Mouse (Mus musculus) embryo, embryonic 9.5 days (tissue): Measurements from ENCODE around the gene Hes3.
A peak's percentile ranks its signal among the peaks of the same experiment; 100 is the strongest.

Source experiments
- DNase-seq: peaks from one replicate; pipeline ENCODE4 v3.0.0-alpha.2; 2017; ENCODE audit errors: extremely low spot score

Gene Hes3

GRCm38 (mm10) chr4:152291562-152291961 is at the start of gene Hes3:
Gene Hes3, minus strand, starts transcription at chr4:152291662.
- DNase-seq, result no peak

GRCm38 (mm10) chr4:152340584-152341284 is 49.3 kb upstream of the Hes3 start:
- peak; percentile 52 for DNase-seq

- no peak for DNase-seq
Observed at GRCm38 (mm10) chr4:152339293-152339790, 47.9 kb upstream of the Hes3 start.

GRCm38 (mm10) chr4:152338419-152339292 is 47.2 kb upstream of the Hes3 start, which contains the start of gene Chd5:
Gene Chd5, plus strand, starts transcription at chr4:152338651.
- no peak for DNase-seq

- DNase-seq, result no peak
Observed at GRCm38 (mm10) chr4:152337772-152338171, 46.3 kb upstream of the Hes3 start.

DNA sequence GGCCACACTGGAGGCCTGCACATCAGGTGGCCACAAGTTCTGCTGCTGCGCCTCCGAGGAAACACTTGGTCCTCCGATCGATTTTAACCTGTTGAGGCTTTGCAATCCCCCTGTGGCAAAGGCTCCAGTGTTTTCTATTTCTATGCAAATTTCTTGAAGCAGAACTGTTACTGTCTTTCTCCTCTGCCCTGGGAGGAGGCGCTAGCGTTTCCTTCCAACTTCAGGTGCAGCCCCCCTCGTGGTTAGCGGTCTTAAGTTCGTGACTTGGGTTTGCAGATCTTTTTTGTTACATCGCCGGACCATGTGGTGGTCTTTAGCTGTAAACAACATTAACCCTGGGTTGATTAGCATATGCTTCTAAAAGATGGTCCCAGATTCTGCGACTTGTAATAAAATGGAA is 42.1 kb upstream of the Hes3 start:
- no peak for DNase-seq

DNA sequence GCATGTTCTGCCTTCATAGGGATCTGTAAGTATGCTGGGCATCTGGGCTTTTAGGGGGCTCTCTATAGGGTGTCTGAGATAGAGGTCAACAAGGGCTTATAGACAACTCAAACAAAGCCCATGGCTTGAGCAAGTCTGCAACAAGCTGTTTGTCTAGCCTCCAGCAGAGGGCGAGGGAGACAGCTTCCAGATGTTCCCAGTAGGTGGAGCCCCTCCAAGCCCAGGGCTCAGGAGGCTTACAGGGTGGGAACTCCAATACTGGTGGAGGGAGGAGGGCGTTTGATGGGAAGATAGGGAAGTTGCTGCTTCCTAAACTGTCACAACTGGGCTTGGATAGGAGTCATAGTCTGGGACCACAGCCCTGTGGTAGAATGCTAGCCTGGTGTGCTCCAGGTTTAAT is 41.5 kb upstream of the Hes3 start:
- peak; percentile 70 for DNase-seq

DNA sequence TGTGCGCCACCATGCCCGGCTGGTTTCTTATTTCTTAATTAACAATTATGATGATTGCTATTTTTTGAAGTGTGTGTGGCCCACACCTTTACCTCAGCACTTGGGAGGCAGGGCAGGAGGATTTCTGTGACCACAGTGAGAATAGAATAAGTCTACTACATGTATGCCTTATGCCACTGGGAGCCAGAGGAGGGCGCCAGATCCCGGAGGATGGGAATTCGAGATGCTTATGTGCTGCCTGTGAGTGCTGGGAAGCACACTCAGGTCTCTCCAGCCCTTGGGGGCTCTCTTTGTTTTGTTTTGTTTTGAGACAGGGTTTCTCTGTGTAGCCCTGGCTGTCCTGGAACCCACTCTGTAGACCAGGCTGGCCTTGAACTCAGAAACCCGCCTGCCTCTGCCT is 37.2 kb upstream of the Hes3 start:
- peak; percentile 61 for DNase-seq

DNA sequence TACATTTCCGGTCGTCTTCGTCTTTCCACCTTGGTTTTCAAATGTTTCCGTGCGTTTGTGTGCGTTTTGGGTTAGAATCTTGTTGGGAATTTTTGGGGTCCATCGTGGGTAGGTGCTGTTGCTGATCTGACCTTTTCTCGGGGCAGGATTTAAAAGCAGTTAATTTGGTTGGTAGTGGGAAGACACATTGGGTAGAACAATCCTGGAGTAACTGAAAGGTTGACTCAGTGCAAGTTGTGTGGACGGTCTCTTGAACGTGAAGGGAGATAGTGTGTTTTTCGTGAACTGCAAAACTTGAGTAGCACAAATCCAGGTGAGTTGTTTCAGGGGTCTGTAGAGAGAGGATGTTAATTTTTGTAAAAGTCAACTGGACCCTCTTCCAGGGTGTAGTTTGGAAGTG is 35.1 kb upstream of the Hes3 start:
- DNase-seq, result no peak

- peak; percentile 96 for DNase-seq
Observed at GRCm38 (mm10) chr4:152325574-152326411, 34.3 kb upstream of the Hes3 start, which contains the start of gene Rpl22. Gene Rpl22, plus strand, starts transcription at chr4:152325742.

DNA sequence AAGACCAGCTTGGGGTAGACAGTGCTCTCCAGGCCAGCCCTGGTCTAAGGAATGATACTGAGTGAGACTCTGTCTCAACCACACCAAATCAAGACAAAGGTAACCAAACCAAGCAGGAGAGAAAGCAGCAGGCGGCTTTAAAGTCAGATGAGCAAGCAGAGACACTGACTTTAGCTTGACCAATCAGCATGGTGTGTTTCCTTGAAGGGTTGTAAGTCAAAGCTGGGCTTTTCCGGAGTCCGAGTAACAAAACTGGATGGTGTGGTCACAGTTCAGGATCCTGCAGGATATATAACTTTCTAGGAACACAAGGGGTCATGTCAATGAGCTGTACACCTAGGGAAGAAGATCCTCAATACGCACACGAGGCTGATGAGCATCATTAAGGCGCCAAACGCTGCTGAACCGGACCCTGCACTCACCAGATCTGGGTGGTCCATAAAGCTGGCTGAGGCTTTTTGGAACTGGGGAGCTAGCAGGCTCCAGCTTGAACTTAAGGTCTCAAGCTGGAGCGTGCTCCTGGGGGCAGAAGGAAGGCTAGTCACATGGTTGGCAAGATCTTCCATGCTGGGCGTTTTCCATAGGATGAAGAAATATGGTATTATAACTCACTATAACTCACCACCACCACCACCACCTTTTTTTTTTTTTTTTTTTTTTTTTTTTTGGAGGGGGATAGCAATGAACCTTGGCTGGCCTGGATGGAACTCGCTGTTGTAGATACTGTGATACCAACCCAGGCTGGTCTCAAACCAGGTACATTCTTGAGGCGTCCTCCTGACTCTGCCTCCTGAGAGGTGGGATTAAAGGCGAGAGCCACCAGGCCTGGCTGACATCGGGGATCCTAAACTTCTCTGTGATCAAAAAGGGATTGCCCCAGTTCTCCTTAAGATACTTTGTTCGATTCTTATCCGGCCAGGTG is 33.4 kb upstream of the Hes3 start:
- DNase-seq, result no peak

GRCm38 (mm10) chr4:152321464-152321863 is 30.0 kb upstream of the Hes3 start:
- DNase-seq, result no peak

DNA sequence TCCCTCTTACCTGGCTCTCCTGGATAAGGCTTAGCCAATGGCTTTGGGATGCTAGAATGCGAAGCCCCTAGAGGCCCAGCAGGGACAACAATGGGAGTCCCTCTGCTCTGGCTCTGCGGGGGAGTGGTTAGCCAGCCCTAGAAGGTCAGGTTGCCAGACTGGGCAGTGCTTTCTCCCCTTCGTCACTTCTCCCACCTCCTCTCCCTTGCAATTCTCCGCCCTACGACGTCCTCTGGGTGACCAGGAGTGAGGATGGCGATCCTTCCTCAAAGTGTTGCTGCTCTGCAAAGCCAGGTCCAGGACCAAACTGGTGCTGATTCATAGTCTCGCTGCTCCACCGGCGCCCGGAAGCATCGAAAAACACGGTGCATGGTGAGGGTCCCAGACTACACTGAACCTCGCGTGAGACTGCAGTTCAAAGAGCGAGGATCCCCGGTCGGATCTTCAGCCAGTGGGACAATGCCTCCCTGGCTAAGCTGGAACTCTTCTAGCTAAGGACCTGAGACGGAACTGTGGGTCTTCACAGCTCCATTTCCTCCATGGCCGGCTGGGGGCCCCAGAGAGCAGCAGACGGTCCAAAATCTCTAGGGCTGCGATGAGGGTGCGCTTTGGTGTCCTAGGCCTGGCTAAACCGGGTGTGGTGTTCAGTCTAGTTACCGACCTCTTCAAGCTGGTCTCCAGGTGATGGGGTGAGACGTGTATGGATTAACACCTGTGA is 27.2 kb upstream of the Hes3 start, which contains the start of gene Rnf207:
Rnf207 (minus strand) TSS at position 477 of the 718 bp plus-strand sequence.
- peak; percentile 72 for DNase-seq

- no peak for DNase-seq
Observed at GRCm38 (mm10) chr4:152317631-152318033, 26.2 kb upstream of the Hes3 start.

GRCm38 (mm10) chr4:152315498-152316213 is 24.2 kb upstream of the Hes3 start:
- DNase-seq, result no peak

DNA sequence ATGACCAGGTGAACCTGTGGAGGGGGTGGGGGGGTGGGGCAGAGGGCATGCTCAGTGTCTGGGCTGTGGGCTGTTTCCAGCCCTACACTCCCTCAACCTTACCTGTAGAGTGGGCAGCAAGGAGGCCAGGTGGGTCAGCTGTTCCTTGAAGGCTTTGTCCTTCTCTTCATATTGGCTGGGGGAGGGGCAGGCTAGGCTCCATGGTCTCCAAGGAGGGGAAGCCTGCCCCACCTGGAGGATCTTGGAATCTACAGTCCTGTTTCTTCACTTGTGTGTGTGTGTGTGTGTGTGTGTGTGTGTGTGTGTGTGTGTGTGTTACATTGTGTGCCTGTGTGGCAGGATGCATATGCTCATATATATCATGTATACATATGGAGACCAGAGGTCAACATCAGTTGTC is 22.5 kb upstream of the Hes3 start:
- no peak for DNase-seq

DNA sequence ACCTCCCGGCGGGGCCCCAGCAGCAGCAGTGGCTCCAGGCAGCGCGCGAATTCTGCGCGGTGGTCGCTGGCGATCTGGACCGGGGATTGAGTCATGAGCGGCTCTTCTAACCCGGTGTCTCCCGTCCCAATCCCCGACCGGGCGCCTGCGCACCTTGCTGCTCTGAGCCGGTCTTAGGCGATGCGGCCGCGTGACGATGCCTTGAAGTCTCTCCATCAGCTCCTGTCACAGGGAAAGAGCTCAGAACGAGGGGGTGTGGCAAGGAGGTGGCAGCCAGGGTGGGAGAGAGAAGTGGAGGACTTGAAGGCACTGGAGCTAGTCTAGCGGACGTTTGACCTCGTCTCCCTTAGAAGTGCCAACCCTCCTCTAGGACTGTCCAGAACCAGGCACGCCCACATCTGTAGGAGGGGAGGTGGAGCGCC is 21.8 kb upstream of the Hes3 start:
- DNase-seq, result peak; percentile 50

GRCm38 (mm10) chr4:152312186-152312585 is 20.7 kb upstream of the Hes3 start:
- DNase-seq, result no peak

DNA sequence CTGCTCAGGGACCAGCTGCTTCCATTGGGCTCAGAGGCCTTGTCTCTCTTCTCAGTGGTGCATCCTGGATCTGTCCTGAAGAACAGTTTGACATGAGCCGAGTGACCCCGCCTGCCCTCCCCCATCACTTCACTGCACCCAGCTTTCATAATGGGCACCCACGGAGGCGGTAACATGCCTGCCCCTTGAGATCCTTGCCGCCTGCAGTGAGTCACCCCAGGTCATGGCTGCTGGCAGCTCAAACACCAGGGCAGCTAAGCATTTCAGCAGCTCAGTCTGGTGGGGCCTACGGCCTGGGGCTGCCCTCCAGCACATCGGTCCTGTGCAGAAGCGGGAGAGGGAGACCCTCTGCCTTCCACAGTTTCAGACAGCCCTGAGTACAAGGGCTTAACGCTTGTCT is 16.1 kb upstream of the Hes3 start:
- no peak for DNase-seq
